Mouse (Mus musculus): Measurements from ENCODE around the gene Rasgrf1. TPM values are rescaled to one million over a fixed set of nuclear protein-coding genes. Genes with fewer than 3 reads are reported as not detected.

Rasgrf1 gene
- polyA plus RNA-seq, 1 experiment = 0.03 TPM

DNA sequence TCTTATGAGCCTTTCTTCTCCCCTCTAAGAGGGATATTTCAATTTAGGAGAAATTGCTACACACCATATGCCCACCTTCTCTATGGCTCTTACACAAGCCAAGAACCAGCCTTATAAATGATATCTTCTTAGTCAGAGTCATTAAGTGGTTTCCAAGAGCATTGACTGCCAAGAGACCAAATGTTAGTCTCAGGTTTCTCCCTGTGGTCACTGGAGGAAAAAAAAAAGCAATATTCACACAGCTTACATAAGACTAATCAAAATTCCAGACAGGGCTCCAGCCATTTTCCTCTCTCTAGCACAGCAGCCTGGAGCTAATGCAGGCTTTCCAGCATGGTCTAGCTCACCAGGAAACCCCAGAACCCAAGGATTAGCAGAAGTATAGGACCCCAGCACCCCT is 3.1 kb upstream of the Rasgrf1 start:
- Histone ChIP-seq H3K4me1 (ENCODE audit: control insufficient read depth, insufficient read depth, low read length) (peaks cover 4% of the 10 kb centered on the region; the same call in 1 of the 2 replicates), H3K36me3 (ENCODE audit: control insufficient read depth, insufficient read depth, low read length) (no peaks in the 10 kb centered on the region), H3K4me3 (ENCODE audit: insufficient read depth, low read depth, low read length) (no peak overlapping the region), H3K27ac (ENCODE audit: insufficient read depth, low read depth, low read length) (no peak overlapping the region), H3K27me3 (replicated peaks; ENCODE audit: control insufficient read depth, insufficient read depth, low read length) (peaks cover 7% of the 10 kb centered on the region; the same call in 1 of the 2 replicates)
- DNase-seq = no peak
- TF ChIP-seq POLR2A (IDR thresholded peaks at IDR 0.05; ENCODE audit: low read depth, low read length) (no peak), CTCF (conservative IDR thresholded peaks at IDR 0.05; ENCODE audit: insufficient read depth, insufficient read length, low read depth, low read length) (no peak)

DNA sequence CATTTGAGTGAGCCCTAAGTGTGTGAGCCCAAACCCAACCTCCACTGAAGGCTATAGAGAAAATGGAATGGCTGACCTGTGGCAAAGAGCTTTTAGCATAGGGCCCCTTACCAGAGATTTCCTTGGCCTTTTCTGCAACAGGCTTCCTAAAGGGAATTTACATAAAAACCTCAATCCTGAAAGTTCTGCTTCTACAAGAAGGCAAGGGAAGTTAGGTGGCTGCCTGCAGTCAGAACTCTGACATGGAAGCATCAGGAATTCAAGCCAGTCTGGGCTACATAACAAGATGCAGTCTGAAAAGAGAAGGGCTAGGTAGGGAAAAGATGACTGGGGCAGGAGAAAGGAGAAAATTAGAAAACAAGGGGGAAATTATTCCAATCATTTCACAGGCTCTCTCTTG is 1.8 kb upstream of the Rasgrf1 start:
- peaks cover 7% of the 10 kb centered on the region; the same call in 1 of the 2 replicates for H3K27me3 ChIP-seq (replicated peaks; ENCODE audit: control insufficient read depth, insufficient read depth, low read length)
- DNase-seq = no peak
- H3K36me3 ChIP-seq (ENCODE audit: control insufficient read depth, insufficient read depth, low read length) = no peaks in the 10 kb centered on the region
- peaks cover 4% of the 10 kb centered on the region; the same call in 1 of the 2 replicates for H3K4me1 ChIP-seq (ENCODE audit: control insufficient read depth, insufficient read depth, low read length)
- TF ChIP-seq CTCF (conservative IDR thresholded peaks at IDR 0.05; ENCODE audit: insufficient read depth, insufficient read length, low read depth, low read length) (no peak), POLR2A (IDR thresholded peaks at IDR 0.05; ENCODE audit: low read depth, low read length) (no peak)
- no peak overlapping the region for H3K4me3 ChIP-seq (ENCODE audit: insufficient read depth, low read depth, low read length)
- no peak overlapping the region for H3K27ac ChIP-seq (ENCODE audit: insufficient read depth, low read depth, low read length)

DNA sequence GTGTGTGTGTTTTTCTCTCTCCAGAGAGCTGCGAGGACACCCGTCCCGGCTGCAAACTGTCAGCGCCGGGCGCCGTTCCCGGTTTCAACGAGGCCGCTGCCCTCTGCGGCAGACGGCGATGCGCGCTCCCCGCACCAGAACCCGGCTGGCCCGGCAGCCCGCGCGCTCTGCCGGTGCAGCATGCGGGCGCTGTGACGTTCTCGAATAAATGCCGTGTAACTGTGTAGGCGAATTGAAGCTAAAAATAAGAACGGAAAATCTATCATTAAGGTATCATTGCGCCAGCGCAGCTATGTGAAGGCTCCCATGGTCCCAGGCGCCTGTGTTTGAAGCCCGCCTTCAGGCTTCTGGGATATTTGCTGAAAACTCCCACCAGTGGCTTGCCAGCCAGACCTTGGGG is 1.1 kb upstream of the Rasgrf1 start:
- no peaks in the 10 kb centered on the region for H3K36me3 ChIP-seq (ENCODE audit: control insufficient read depth, insufficient read depth, low read length)
- TF ChIP-seq CTCF (conservative IDR thresholded peaks at IDR 0.05; ENCODE audit: insufficient read depth, insufficient read length, low read depth, low read length) = no peak
- TF ChIP-seq POLR2A (IDR thresholded peaks at IDR 0.05; ENCODE audit: low read depth, low read length) = no peak
- peaks cover 4% of the 10 kb centered on the region; the same call in 1 of the 2 replicates for H3K4me1 ChIP-seq (ENCODE audit: control insufficient read depth, insufficient read depth, low read length)
- no peak overlapping the region for H3K4me3 ChIP-seq (ENCODE audit: insufficient read depth, low read depth, low read length)
- 3% methylated on average over 32 of the region's 33 CpGs for WGBS
- no peak overlapping the region for H3K27ac ChIP-seq (ENCODE audit: insufficient read depth, low read depth, low read length)
- H3K27me3 ChIP-seq (replicated peaks; ENCODE audit: control insufficient read depth, insufficient read depth, low read length) = peaks cover 7% of the 10 kb centered on the region; the same call in 1 of the 2 replicates
- no peak for DNase-seq

DNA sequence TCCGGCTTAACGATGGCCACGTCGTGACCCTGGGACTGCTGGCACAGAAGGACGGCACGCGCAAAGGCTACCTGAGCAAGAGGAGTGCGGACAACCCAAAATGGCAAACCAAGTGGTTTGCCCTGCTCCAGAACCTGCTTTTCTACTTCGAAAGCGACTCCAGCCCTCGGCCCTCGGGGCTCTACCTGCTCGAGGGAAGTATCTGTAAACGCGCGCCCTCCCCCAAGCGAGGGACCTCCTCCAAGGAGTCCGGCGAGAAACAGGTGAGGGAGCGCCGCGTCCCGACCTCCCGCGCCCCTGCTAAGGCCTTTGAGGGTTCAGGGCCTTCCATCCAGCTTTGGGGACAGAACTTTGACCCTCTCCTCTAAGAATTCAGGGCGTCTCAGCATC is 298 bp downstream of the Rasgrf1 start:
- TF ChIP-seq POLR2A (IDR thresholded peaks at IDR 0.05; ENCODE audit: low read depth, low read length) (no peak), CTCF (conservative IDR thresholded peaks at IDR 0.05; ENCODE audit: insufficient read depth, insufficient read length, low read depth, low read length) (no peak)
- Histone ChIP-seq H3K27ac (ENCODE audit: insufficient read depth, low read depth, low read length) (no peak overlapping the region), H3K4me1 (ENCODE audit: control insufficient read depth, insufficient read depth, low read length) (peaks cover 4% of the 10 kb centered on the region; the same call in 1 of the 2 replicates), H3K4me3 (ENCODE audit: insufficient read depth, low read depth, low read length) (no peak overlapping the region; the same call in 1 of the 2 replicates), H3K36me3 (ENCODE audit: control insufficient read depth, insufficient read depth, low read length) (no peaks in the 10 kb centered on the region), H3K27me3 (replicated peaks; ENCODE audit: control insufficient read depth, insufficient read depth, low read length) (peaks cover 7% of the 10 kb centered on the region; the same call in 1 of the 2 replicates)
- 2% methylated on average over 26 of the region's 26 CpGs for WGBS
- DNase-seq = no peak

DNA sequence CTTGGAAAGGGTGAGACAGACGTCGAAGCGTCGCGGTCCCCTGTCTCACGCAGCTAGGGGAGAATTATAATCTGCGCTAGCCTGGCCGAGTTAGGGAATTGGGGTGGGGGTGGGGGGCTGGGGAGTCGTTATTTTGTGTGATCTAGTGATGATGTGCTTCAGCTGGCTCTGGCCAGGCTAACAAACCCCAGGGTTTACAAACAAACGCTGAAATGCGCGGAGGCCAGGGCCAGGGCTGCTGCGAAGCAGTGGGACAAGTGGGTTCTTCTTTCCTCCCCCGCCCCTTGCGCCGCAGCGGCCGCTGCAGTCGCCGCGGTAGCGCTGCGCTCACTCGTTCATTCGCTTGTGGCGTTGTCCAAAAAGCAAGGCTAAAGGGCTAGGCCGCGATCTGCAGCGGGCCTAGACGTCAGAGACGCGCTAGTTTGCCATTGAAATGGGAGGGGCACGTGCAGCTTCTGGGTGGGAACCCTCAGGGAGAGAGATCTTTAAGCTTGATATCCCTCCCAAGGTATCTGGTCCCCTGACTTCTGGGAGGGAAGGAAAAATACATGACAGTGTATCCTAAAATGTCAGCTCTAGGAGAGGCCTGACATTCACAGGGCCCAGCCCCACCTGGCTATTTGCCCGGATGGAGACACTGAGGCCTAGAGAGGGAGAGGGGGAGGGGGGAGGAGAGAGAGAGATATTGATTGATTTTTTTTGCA is 1.2 kb downstream of the Rasgrf1 start:
- no peak for DNase-seq
- Histone ChIP-seq H3K4me1 (ENCODE audit: control insufficient read depth, insufficient read depth, low read length) (peaks cover 4% of the 10 kb centered on the region; the same call in 1 of the 2 replicates), H3K27me3 (replicated peaks; ENCODE audit: control insufficient read depth, insufficient read depth, low read length) (peaks cover 7% of the 10 kb centered on the region; the same call in 1 of the 2 replicates), H3K36me3 (ENCODE audit: control insufficient read depth, insufficient read depth, low read length) (no peaks in the 10 kb centered on the region), H3K4me3 (ENCODE audit: insufficient read depth, low read depth, low read length) (no peak overlapping the region), H3K27ac (ENCODE audit: insufficient read depth, low read depth, low read length) (no peak overlapping the region)
- WGBS = 4% methylated on average over 34 of the region's 34 CpGs
- TF ChIP-seq POLR2A (IDR thresholded peaks at IDR 0.05; ENCODE audit: low read depth, low read length) (no peak), CTCF (conservative IDR thresholded peaks at IDR 0.05; ENCODE audit: insufficient read depth, insufficient read length, low read depth, low read length) (no peak)

DNA sequence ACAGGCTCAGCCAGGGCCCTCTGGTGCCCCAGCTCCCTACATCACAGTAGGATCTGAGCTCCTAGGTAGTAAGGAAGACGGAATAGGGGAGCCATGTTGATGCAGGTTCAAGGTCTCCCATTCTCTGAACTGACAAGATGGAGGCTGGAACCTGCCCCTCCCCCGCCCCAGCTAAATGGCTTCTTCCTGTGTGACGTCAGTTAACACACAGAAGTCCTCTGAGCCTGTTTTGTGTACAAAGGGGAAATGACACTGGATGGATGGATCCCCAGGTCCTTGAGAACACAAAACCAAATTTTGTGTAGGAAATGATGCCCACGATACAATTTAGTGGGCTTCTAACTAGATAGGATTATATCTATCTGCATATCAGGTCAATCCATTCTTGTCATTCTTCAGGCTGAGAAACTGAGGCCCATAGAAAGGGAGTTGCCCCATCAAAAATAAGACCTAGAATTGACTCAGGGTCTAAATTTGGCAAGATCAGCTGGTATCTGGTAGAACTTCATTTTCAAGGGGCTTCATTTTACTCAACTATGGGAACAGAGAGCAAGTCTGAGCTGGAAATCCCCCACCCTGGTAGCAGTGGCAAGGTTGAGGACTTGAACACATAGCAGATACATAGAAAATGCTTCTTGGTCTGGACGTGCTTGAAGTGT is 2.3 kb downstream of the Rasgrf1 start:
- peaks cover 4% of the 10 kb centered on the region; the same call in 1 of the 2 replicates for H3K4me1 ChIP-seq (ENCODE audit: control insufficient read depth, insufficient read depth, low read length)
- H3K4me3 ChIP-seq (ENCODE audit: insufficient read depth, low read depth, low read length) = no peak overlapping the region
- no peaks in the 10 kb centered on the region for H3K36me3 ChIP-seq (ENCODE audit: control insufficient read depth, insufficient read depth, low read length)
- TF ChIP-seq CTCF (conservative IDR thresholded peaks at IDR 0.05; ENCODE audit: insufficient read depth, insufficient read length, low read depth, low read length) (no peak), POLR2A (IDR thresholded peaks at IDR 0.05; ENCODE audit: low read depth, low read length) (no peak)
- 76% methylated on average over 5 of the region's 5 CpGs for WGBS
- no peak for DNase-seq
- peaks cover 7% of the 10 kb centered on the region; the same call in 1 of the 2 replicates for H3K27me3 ChIP-seq (replicated peaks; ENCODE audit: control insufficient read depth, insufficient read depth, low read length)
- H3K27ac ChIP-seq (ENCODE audit: insufficient read depth, low read depth, low read length) = no peak overlapping the region

DNA sequence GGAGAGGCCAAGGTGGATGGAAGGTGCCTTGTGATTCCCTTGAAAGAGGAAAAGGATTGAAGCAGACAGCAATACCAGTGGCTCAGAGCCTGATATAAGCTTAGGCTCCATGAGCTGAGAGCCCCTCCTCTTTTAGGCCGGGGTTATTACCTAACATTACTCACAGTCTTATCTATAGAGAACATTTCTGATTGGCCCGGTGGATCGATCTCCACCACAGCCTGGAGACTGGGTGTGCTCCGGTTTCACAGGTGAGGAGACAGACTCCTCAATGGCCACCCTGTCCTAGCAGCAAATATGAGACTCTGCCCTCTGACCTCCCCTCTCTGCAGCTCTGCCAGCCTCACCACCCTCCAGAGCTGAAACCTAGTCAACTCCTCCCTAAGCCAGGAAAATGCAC is 3.4 kb downstream of the Rasgrf1 start:
- Histone ChIP-seq H3K4me3 (ENCODE audit: insufficient read depth, low read depth, low read length) (no peak overlapping the region), H3K27me3 (replicated peaks; ENCODE audit: control insufficient read depth, insufficient read depth, low read length) (peaks cover 7% of the 10 kb centered on the region; the same call in 1 of the 2 replicates), H3K4me1 (ENCODE audit: control insufficient read depth, insufficient read depth, low read length) (peaks cover 4% of the 10 kb centered on the region; the same call in 1 of the 2 replicates), H3K27ac (ENCODE audit: insufficient read depth, low read depth, low read length) (no peak overlapping the region), H3K36me3 (ENCODE audit: control insufficient read depth, insufficient read depth, low read length) (no peaks in the 10 kb centered on the region)
- WGBS = 39% methylated on average over 4 of the region's 4 CpGs
- no peak for DNase-seq
- no peak for TF ChIP-seq CTCF (conservative IDR thresholded peaks at IDR 0.05; ENCODE audit: insufficient read depth, insufficient read length, low read depth, low read length)
- TF ChIP-seq POLR2A (IDR thresholded peaks at IDR 0.05; ENCODE audit: low read depth, low read length) = no peak

Data from kidney, adult 2 months (tissue).